Mouse (Mus musculus) midbrain, embryonic 16.5 days (tissue): ENCODE measurements around the gene Mfsd4b5. TPM values are rescaled to one million over a fixed set of nuclear protein-coding genes. Genes with fewer than 3 reads are reported as not detected.

Experiments
- ATAC-seq: fragments of 200-750 bp; cut with Nextera tagmentation; 2 replicates; pipeline ENCODE4 v1.8.0; 2017; ENCODE audit warnings: moderate TSS enrichment
- H3K27ac ChIP-seq: fragments of 300-500 bp; sonication (generic); 2 replicates; pipeline ENCODE4 v1.5.1; 2014; ENCODE audit warnings: mild to moderate bottlenecking, low read length, mixed read lengths
- H3K27me3 ChIP-seq: fragments of 300-500 bp; sonication (generic); 2 replicates; pipeline ENCODE4 v1.6.1; 2014; ENCODE audit warnings: low read depth, low read length, mixed read lengths; ENCODE audit not compliant: control insufficient read depth, insufficient read depth
- H3K36me3 ChIP-seq: fragments of 300-500 bp; sonication (generic); 2 replicates; pipeline ENCODE4 v1.6.1; 2014; ENCODE audit warnings: mild to moderate bottlenecking, low read length, moderate library complexity, mixed read lengths; ENCODE audit not compliant: control insufficient read depth, insufficient read depth
- H3K4me1 ChIP-seq: fragments of 300-500 bp; sonication (generic); 2 replicates; pipeline ENCODE4 v1.6.1; 2014; ENCODE audit warnings: mild to moderate bottlenecking, low read length, mixed read lengths; ENCODE audit not compliant: control insufficient read depth, insufficient read depth
- H3K4me2 ChIP-seq: fragments of 300-500 bp; sonication (generic); 2 replicates; pipeline ENCODE4 v1.6.1; 2014; ENCODE audit warnings: mild to moderate bottlenecking, low read length, mixed read lengths
- H3K4me3 ChIP-seq: fragments of 300-500 bp; sonication (generic); 2 replicates; pipeline ENCODE4 v1.5.1; 2014; ENCODE audit warnings: low read depth, mild to moderate bottlenecking, low read length, moderate library complexity, mixed read lengths
- H3K9ac ChIP-seq: fragments of 300-500 bp; sonication (generic); 2 replicates; pipeline ENCODE4 v1.6.1; 2014; ENCODE audit warnings: low read depth, low read length, mixed read lengths
- H3K9me3 ChIP-seq: fragments of 300-500 bp; sonication (generic); replicated peaks from 2 replicates; pipeline ENCODE4 v1.6.1; 2014; ENCODE audit warnings: mild to moderate bottlenecking, low read length, mixed read lengths; ENCODE audit not compliant: control insufficient read depth, poor library complexity, severe bottlenecking
- WGBS: fragments of 180-500 bp; shearing (Covaris S2); extraction: QIAGEN DNeasy Blood & Tissue Kit; methylation state at CpG from one replicate; pipeline ENCODE4 v1.1.7; 2014; 5-methylcytosine and 5-hydroxymethylcytosine counted together
- polyA plus RNA-seq: library from polyadenylated mRNA; unstranded; fragments of >200 nt; fragmentation: Nextera tagmentation; extraction: Ambion mirVana; gene quantifications from 2 replicates; pipeline ENCODE4 v1.2.1, GENCODE M21; 2015

Gene Mfsd4b5
- polyA plus RNA-seq, 1 experiment from 2014 or later: not detected

GRCm38 (mm10) chr10:39908768-39909441, 77.5 kb downstream of the Mfsd4b5 start:
- Histone ChIP-seq H3K27me3 (no peaks in the 10 kb centered on the region), H3K36me3 (no peaks in the 10 kb centered on the region), H3K4me2 (no peak overlapping the region), H3K4me3 (no peak overlapping the region), H3K9me3 (no peaks in the 10 kb centered on the region), H3K9ac (no peak overlapping the region), H3K27ac (no peak overlapping the region), H3K4me1 (no peaks in the 10 kb centered on the region)
- no peak for ATAC-seq
- 82% methylated on average over 13 of the region's 13 CpGs for WGBS

Other genes starting within 250 kb of the Mfsd4b5 start
- 4.8 and 5.2 TPM in 2 replicates for gene Mfsd4b4, start 87.4 kb downstream of the Mfsd4b5 start, polyA plus RNA-seq
- not detected in 2 replicates for gene Mfsd4b2, start 59.7 kb downstream of the Mfsd4b5 start, polyA plus RNA-seq
- gene Mfsd4b3, start 26.5 kb downstream of the Mfsd4b5 start, polyA plus RNA-seq: 0.10 and 0.11 TPM in 2 replicates
- gene Mfsd4b1, start 38.6 kb upstream of the Mfsd4b5 start, polyA plus RNA-seq: 0.48 and 0.72 TPM in 2 replicates
- 1.9 and 4.1 TPM in 2 replicates for gene Slc16a10, start 155.6 kb upstream of the Mfsd4b5 start, polyA plus RNA-seq